Mouse (Mus musculus) B cell, adult 2 months (primary cell): ENCODE data around the gene Gnb1.

ENCODE experiments used
- DNase-seq, 2 experiments: peaks; one replicate each; pipeline ENCODE4 v3.0.0; 2022

Gene Gnb1

DNA sequence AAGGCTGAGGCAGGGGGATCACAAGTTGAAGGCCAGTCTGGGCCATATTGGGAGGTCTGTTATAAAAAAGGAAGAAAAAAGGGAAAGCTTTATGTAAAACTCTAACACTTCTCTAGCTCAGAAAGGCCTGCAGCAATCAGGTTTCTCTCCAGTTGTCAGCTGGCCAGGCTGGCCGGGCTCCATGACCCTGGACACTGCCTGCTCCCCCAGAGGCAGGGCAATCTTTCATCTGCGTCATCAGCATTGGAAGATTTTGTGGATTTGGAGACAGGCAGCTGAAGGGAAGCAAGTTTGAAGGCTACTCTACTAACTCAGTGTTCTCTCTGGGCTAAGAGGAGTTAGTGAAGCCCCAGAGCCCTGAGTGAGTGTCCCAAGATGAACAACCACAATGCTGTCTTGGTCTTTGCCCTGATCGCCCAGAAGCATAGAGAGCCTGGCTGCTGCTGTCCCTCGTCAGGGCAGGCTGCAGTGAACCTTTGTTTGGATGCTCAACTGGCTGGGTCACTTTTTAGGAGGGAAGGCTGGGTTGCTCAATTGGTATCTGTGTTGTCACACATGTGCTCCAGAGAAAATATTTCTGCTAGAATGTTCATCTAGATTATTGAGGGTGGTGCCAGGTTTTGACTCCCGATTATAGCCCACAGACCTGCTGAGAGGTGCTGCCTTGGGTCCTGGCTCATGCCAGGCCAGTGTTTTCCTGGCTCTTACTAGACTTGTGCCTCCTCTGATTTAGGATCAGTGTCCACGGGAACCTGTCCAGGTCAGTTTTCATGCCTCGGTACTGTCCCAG is 87.4 kb downstream of the Gnb1 start:
- no peak for DNase-seq

- DNase-seq: peak; percentile 62 to 64
These were observed 89.3 kb downstream of the Gnb1 start for GRCm38 (mm10) chr4:155580420-155580819.

DNA sequence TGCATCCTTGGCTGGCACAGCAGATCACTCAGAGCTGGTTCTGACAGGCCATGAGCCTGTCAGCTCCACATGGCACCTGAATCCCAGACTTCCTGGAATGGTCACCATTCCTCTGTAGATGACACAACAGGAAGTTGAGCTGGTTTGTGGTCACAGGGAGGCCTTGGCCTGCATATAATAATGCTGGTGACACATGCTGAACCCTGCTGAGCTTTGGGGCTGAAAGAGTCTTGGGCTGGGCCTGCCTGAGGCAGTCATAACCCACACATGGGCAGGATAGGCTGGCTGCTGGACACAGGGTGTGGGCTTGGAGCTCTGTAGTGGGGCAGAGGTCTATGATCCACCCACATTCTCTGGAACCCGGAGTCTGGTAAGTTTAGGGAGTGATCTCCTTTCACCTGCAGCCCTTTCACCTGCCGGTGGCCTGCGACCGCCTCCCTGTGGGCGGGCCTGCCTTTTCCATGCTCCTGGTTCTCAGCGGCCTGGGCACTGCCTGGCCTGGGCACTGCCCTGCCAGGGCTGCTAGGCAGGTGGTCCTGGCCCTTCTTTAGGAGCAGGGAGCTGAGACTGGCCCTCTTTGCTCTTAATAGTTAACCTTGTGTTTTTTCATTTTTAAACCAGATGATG is 91.2 kb downstream of the Gnb1 start:
- DNase-seq: no peak

DNA sequence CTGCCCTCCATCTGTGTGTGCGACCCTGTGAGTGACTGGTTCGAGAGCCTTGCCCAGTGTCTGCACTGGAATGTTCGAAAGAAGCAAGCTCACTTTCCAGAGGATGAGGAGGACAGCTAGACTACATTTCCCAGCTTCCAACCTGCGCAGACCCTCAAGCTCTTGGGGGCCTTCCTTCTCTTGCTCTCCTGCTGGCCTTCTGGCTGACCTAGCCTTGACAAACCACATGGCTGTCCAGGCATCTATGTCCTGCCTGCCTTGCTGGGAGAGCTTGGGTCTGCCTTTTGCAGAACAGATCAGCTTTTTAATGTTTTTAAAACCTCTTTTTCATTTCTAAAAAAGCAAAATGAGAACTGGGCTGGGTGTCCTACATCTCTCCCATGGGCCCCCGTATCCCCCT is 98.2 kb downstream of the Gnb1 start:
- DNase-seq: no peak

GRCm38 (mm10) chr4:155591012-155591719 is 100.0 kb downstream of the Gnb1 start:
- DNase-seq: no peak

GRCm38 (mm10) chr4:155593780-155594179 is 102.6 kb downstream of the Gnb1 start:
- DNase-seq: no peak

DNA sequence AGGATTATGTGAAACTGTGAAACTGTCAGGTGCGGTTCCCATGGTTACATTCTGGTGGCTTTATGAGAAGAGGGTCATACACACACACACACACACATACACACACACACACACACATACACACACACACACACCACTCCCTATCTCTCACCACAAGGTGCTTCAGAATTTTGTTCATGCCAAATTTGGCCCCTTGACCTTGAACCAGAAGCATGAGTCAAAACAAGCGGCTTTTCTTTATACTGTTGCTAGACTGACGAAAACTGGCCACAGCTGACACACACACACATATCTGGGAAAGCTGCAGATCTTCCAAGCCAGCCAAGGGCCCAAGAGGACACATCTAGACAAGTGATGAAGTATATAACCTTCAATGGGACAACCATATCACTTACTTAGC is 104.6 kb downstream of the Gnb1 start:
- no peak for DNase-seq

DNA sequence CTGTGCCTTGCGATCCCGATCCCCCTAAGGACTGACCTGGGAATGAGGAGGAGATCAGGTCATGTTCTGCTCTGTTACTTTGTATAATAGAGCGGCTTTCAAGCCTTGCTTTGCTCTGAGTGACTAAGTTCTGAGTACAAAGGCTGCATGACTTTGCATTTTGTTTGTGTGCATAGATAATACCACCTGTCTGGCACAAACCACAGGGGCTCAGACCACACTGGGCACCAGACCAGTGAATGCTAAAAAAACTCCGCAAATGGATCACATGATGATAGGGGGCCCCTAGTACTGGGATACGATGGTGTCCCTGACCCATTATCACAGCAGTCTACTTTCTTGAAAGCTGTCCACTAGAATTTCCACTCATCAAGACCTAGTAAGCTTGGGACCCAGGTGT is 105.4 kb downstream of the Gnb1 start:
- DNase-seq: no peak

DNA sequence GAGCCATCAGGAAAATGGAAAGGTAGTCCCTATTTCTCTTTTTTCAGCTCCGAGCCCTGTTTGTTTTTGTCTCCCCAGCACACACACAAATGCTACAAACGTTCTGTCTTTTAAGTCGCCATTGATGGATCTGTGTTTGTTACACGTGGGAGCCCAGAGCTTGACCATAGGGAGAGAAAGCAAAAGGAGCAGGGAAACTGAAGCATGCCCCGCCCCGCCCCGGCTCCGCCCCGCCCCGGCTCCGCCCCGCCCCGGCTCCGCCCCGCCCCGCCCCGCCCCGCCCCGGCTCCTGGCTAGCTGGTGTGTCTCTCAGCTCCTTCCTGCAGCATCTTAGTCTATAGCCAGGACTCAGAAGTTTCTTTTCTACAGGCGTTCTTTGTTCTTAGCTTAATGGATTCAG is 107.4 kb downstream of the Gnb1 start:
- DNase-seq: no peak

DNA sequence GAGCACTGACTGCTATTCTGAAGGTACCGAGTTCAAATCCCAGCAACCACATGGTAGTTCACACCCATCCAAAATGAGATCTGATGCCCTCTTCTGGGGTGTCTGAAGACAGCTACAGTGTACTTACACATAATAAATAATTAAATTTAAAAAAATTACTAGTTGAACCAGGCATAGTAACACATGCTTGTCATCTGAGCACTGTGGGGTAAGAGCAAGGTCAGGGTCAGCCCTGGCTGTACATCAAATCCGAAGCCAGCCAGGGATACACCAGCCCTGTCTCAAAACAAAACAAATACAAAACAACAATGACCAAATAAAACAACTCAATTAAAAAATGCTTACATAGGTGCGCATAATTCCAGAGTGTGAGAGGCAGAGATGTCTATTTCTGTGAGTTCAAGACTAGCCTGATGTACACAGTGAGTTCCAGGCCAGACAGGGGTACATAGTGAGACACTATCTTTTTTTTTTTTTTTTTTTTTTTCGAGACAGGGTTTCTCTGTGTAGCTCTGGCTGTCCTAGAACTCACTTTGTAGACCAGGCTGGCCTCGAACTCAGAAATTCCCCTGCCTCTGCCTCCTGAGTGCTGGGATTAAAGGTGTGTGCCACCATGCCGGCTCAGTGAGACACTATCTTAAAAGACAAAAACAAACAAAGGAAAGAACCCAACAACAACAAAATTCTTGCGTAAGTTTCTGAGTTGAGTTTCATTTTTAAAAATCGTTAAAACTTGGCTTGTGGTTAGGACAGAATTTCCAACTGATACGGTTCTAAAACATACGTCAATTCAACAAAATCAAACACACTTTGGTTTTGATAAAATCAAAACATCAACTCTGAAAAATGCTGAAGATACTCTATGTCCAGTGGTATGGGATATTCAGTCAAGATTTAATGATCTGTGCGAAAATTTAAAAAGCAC is 109.0 kb downstream of the Gnb1 start:
- no peak for DNase-seq

DNA sequence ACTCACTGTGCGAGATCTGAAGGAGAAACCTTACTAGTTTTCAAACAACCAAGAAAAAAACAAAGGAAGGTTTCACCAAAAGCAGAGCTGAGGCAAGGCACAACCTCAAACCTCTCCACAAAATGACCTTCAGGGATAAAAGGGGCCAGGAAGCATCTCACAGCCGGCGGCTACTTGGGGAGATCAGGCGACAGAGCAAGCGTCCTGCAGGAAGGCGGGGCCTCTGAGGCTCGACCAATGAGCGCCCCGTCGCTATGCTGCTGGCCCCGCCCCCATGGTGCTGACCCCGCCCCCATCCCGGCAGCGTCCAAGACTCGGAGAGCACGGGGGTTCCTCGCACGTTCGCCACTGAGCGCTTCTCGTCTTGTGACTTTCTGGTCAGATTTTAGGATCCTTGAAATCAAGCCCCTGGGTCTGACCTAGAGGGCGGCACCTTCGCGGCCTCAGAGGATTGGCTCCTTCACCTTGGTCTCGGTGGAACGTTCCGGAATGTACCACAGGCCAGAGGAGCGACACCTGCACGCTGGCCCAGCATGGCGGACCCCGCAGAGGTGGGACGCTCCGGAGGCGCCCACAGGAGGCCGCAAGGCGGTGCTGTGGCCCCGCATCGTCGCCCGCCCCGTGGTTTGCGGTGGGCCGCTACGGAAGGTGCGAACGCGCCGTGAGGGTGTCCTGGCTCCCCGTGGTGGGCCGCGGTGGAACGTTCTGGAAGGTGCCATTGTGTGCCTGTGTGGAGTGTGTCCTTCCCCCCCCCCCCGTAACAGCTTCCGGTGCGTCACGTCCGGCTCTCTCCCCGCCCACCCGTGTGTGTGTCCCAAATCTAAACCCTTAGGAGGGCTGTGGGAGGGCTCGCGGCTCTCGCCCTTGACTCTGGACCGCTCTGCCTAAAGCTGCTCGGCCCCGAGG is 110.2 kb downstream of the Gnb1 start, which contains the start of gene Slc35e2:
TSS of gene Slc35e2 (plus strand) at position 326 of the 906 bp plus-strand sequence.
- DNase-seq: peak; percentile 95 to 96

- DNase-seq: no peak
These were observed 110.9 kb downstream of the Gnb1 start for GRCm38 (mm10) chr4:155601997-155602456.

GRCm38 (mm10) chr4:155602753-155603152 is 111.6 kb downstream of the Gnb1 start:
- no peak for DNase-seq

DNA sequence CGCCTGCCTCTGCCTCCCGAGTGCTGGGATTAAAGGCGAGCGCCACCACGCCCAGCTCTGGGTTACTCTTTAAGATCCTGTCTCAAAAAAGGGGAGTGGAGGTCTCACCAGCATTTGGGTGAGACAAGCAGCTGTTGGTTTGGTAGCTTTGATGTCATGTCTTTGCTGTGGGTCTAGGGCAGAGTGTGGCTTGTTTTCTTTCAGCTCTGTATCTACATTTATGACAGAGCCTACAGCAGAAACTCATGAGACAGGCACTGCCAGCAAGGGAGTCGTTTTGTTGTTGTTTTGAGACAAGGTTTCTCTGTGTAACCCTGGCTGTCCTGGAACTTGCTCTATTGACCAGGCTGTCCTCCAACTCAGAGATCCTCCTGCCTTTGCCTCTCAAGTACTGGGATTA is 112.6 kb downstream of the Gnb1 start:
- DNase-seq: no peak

DNA sequence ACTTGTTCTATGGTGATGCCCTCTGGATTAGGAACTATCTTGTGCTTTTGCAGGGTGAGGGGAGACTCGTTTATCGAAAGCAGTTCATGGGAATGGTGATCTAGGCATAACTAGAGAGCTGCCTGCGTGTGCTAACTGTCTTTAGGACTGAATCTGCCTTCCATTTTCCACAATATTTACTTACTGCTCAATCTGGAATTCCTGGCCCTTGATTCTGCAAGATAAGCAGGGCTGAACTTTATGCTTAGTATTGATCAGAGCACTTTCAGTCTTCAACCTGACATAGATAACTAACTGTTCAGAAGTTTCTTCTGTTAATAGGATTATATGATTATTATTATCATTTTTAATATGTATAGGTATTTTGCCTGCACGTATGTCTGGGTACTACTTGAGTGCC is 114.0 kb downstream of the Gnb1 start:
- no peak for DNase-seq

DNA sequence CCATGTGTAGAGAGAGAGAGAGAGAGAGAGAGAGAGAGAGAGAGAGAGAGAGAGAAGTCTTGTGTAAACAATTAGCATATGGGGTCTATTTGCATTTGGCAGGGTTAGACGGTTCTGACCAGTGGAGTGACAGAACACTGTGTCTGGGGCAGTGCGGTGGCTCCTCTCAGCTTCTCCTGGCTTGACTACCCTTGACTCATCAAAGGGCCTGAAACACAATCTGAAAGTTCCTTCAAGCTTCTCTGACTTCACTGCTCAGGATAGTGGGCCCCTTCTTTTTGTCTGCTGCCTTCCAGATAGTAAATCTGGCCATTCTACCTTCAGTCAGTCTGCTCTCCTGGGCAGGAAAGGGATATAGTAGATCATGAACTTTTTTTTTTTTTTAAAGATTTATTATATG is 115.7 kb downstream of the Gnb1 start:
- no peak for DNase-seq
